Mouse (Mus musculus): ENCODE measurements around the gene Panx1. TPM values are rescaled to one million over a fixed set of nuclear protein-coding genes. Genes with fewer than 3 reads are reported as not detected.

Panx1 gene
- polyA plus RNA-seq, 1 experiment from 2014 or later, result 118 TPM

GRCm38 (mm10) chr9:14997271-14998055, 47.8 kb downstream of the Panx1 start:
- no peaks in the 10 kb centered on the region for H3K27me3 ChIP-seq (ENCODE audit: control insufficient read depth, insufficient read depth, low read length)
- H3K36me3 ChIP-seq (ENCODE audit: control insufficient read depth, insufficient read depth, low read length), result no peaks in the 10 kb centered on the region
- H3K27ac ChIP-seq (ENCODE audit: low read depth, low read length), result no peak overlapping the region
- no peak overlapping the region for H3K4me3 ChIP-seq (ENCODE audit: low read depth, low read length)
- DNase-seq (ENCODE audit: low spot score) (no peak), ATAC-seq (ENCODE audit: insufficient read depth, low FRiP score, low TSS enrichment) (no peak)
- no peak overlapping the region for H3K4me2 ChIP-seq (ENCODE audit: low read depth)
- H3K9ac ChIP-seq (ENCODE audit: low read length), result no peak overlapping the region
- no peaks in the 10 kb centered on the region for H3K9me3 ChIP-seq (ENCODE audit: control insufficient read depth, low read length)
- WGBS, result 81% methylated on average over 11 of the region's 11 CpGs
- H3K4me1 ChIP-seq (ENCODE audit: control insufficient read depth, insufficient read depth, low read length), result no peaks in the 10 kb centered on the region

GRCm38 (mm10) chr9:14995525-14995924, 49.8 kb downstream of the Panx1 start:
- Histone ChIP-seq H3K9me3 (ENCODE audit: control insufficient read depth, low read length) (no peaks in the 10 kb centered on the region), H3K4me2 (ENCODE audit: low read depth) (no peak overlapping the region), H3K4me3 (ENCODE audit: low read depth, low read length) (no peak overlapping the region), H3K4me1 (ENCODE audit: control insufficient read depth, insufficient read depth, low read length) (no peaks in the 10 kb centered on the region), H3K27me3 (ENCODE audit: control insufficient read depth, insufficient read depth, low read length) (no peaks in the 10 kb centered on the region), H3K9ac (ENCODE audit: low read length) (no peak overlapping the region), H3K27ac (ENCODE audit: low read depth, low read length) (no peak overlapping the region), H3K36me3 (ENCODE audit: control insufficient read depth, insufficient read depth, low read length) (no peaks in the 10 kb centered on the region)
- 100% methylated on average over 1 of the region's 1 CpGs for WGBS
- no peak for ATAC-seq (ENCODE audit: insufficient read depth, low FRiP score, low TSS enrichment)
- DNase-seq (ENCODE audit: low spot score), result no peak

GRCm38 (mm10) chr9:14988606-14989293, 56.5 kb downstream of the Panx1 start:
- Histone ChIP-seq H3K9me3 (ENCODE audit: control insufficient read depth, low read length) (no peaks in the 10 kb centered on the region), H3K4me1 (ENCODE audit: control insufficient read depth, insufficient read depth, low read length) (no peaks in the 10 kb centered on the region), H3K36me3 (ENCODE audit: control insufficient read depth, insufficient read depth, low read length) (no peaks in the 10 kb centered on the region), H3K4me2 (ENCODE audit: low read depth) (no peak overlapping the region), H3K9ac (ENCODE audit: low read length) (no peak overlapping the region), H3K4me3 (ENCODE audit: low read depth, low read length) (no peak overlapping the region), H3K27ac (ENCODE audit: low read depth, low read length) (no peak overlapping the region), H3K27me3 (ENCODE audit: control insufficient read depth, insufficient read depth, low read length) (no peaks in the 10 kb centered on the region)
- DNase-seq (ENCODE audit: low spot score), result no peak
- 90% methylated on average over 1 of the region's 1 CpGs for WGBS
- no peak for ATAC-seq (ENCODE audit: insufficient read depth, low FRiP score, low TSS enrichment)

- no peaks in the 10 kb centered on the region for H3K27me3 ChIP-seq (ENCODE audit: control insufficient read depth, insufficient read depth, low read length)
- H3K9me3 ChIP-seq (ENCODE audit: control insufficient read depth, low read length), result no peaks in the 10 kb centered on the region
- no peak overlapping the region for H3K4me2 ChIP-seq (ENCODE audit: low read depth)
- WGBS, result 85% methylated on average over 3 of the region's 3 CpGs
- H3K4me1 ChIP-seq (ENCODE audit: control insufficient read depth, insufficient read depth, low read length), result no peaks in the 10 kb centered on the region
- no peak overlapping the region for H3K4me3 ChIP-seq (ENCODE audit: low read depth, low read length)
- no peaks in the 10 kb centered on the region for H3K36me3 ChIP-seq (ENCODE audit: control insufficient read depth, insufficient read depth, low read length)
- ATAC-seq (ENCODE audit: insufficient read depth, low FRiP score, low TSS enrichment) (no peak), DNase-seq (ENCODE audit: low spot score) (no peak)
- H3K27ac ChIP-seq (ENCODE audit: low read depth, low read length), result no peak overlapping the region
- H3K9ac ChIP-seq (ENCODE audit: low read length), result no peak overlapping the region
These were observed 62.1 kb downstream of the Panx1 start for GRCm38 (mm10) chr9:14983141-14983540.

- no peaks in the 10 kb centered on the region for H3K9me3 ChIP-seq (ENCODE audit: control insufficient read depth, low read length)
- no peaks in the 10 kb centered on the region for H3K4me1 ChIP-seq (ENCODE audit: control insufficient read depth, insufficient read depth, low read length)
- H3K4me3 ChIP-seq (ENCODE audit: low read depth, low read length), result no peak overlapping the region
- ATAC-seq (ENCODE audit: insufficient read depth, low FRiP score, low TSS enrichment), result no peak
- no peak for DNase-seq (ENCODE audit: low spot score)
- H3K9ac ChIP-seq (ENCODE audit: low read length), result no peak overlapping the region
- no peaks in the 10 kb centered on the region for H3K27me3 ChIP-seq (ENCODE audit: control insufficient read depth, insufficient read depth, low read length)
- H3K36me3 ChIP-seq (ENCODE audit: control insufficient read depth, insufficient read depth, low read length), result no peaks in the 10 kb centered on the region
- H3K4me2 ChIP-seq (ENCODE audit: low read depth), result no peak overlapping the region
- H3K27ac ChIP-seq (ENCODE audit: low read depth, low read length), result no peak overlapping the region
These were observed 62.6 kb downstream of the Panx1 start for GRCm38 (mm10) chr9:14982683-14983082.

GRCm38 (mm10) chr9:14981539-14982155, 63.6 kb downstream of the Panx1 start:
- no peaks in the 10 kb centered on the region for H3K4me1 ChIP-seq (ENCODE audit: control insufficient read depth, insufficient read depth, low read length)
- H3K36me3 ChIP-seq (ENCODE audit: control insufficient read depth, insufficient read depth, low read length), result no peaks in the 10 kb centered on the region
- H3K4me2 ChIP-seq (ENCODE audit: low read depth), result no peak overlapping the region
- whole genome bisulfite sequencing, result 79% methylated on average over 4 of the region's 4 CpGs
- H3K27me3 ChIP-seq (ENCODE audit: control insufficient read depth, insufficient read depth, low read length), result no peaks in the 10 kb centered on the region
- H3K9me3 ChIP-seq (ENCODE audit: control insufficient read depth, low read length), result no peaks in the 10 kb centered on the region
- ATAC-seq (ENCODE audit: insufficient read depth, low FRiP score, low TSS enrichment) (no peak), DNase-seq (ENCODE audit: low spot score) (no peak)
- H3K4me3 ChIP-seq (ENCODE audit: low read depth, low read length), result no peak overlapping the region
- no peak overlapping the region for H3K9ac ChIP-seq (ENCODE audit: low read length)
- H3K27ac ChIP-seq (ENCODE audit: low read depth, low read length), result no peak overlapping the region

GRCm38 (mm10) chr9:14974251-14975232, 70.7 kb downstream of the Panx1 start:
- 86% methylated on average over 6 of the region's 6 CpGs for WGBS
- H3K4me3 ChIP-seq (ENCODE audit: low read depth, low read length), result no peak overlapping the region
- no peak for DNase-seq (ENCODE audit: low spot score)

GRCm38 (mm10) chr9:14973762-14974161, 71.5 kb downstream of the Panx1 start:
- ATAC-seq (ENCODE audit: insufficient read depth, low FRiP score, low TSS enrichment) (no peak), DNase-seq (ENCODE audit: low spot score) (no peak)
- 88% methylated on average over 7 of the region's 7 CpGs for WGBS
- Histone ChIP-seq H3K4me2 (ENCODE audit: low read depth) (no peak overlapping the region), H3K4me1 (ENCODE audit: control insufficient read depth, insufficient read depth, low read length) (no peaks in the 10 kb centered on the region), H3K27ac (ENCODE audit: low read depth, low read length) (no peak overlapping the region), H3K9ac (ENCODE audit: low read length) (no peak overlapping the region), H3K27me3 (ENCODE audit: control insufficient read depth, insufficient read depth, low read length) (no peaks in the 10 kb centered on the region), H3K36me3 (ENCODE audit: control insufficient read depth, insufficient read depth, low read length) (no peaks in the 10 kb centered on the region), H3K9me3 (ENCODE audit: control insufficient read depth, low read length) (no peaks in the 10 kb centered on the region), H3K4me3 (ENCODE audit: low read depth, low read length) (no peak overlapping the region)

More at GRCm38 (mm10) chr9:14974251-14975232, 70.7 kb downstream of the Panx1 start:
- Histone ChIP-seq H3K27me3 (ENCODE audit: control insufficient read depth, insufficient read depth, low read length) (no peaks in the 10 kb centered on the region), H3K9me3 (ENCODE audit: control insufficient read depth, low read length) (no peaks in the 10 kb centered on the region), H3K4me1 (ENCODE audit: control insufficient read depth, insufficient read depth, low read length) (no peaks in the 10 kb centered on the region), H3K27ac (ENCODE audit: low read depth, low read length) (no peak overlapping the region), H3K4me2 (ENCODE audit: low read depth) (no peak overlapping the region), H3K36me3 (ENCODE audit: control insufficient read depth, insufficient read depth, low read length) (no peaks in the 10 kb centered on the region), H3K9ac (ENCODE audit: low read length) (no peak overlapping the region)
- no peak for ATAC-seq (ENCODE audit: insufficient read depth, low FRiP score, low TSS enrichment)
